In the genomic region with DNA sequence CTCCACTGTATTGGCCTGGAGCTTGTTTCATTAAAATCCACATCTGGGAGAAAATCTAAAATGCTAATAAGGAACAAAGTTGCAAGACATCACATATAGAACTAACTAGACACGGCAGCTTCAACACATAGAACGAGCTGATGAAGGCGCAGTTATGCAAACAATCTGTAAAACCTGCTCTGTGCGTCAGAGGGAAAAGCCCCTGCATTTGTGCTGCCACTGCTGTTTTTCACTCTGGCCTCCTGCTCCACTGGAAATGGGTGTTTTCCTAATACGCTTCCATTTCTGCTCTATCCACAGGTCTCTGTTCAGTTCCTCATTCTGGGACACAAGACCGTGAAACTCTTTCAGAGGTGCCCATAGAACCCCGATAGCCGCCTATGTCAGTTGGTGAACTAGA, we compare ENCODE assay signal across 30 mouse cellular contexts. TPM values are rescaled to one million over a fixed set of nuclear protein-coding genes. Genes with fewer than 3 reads are reported as not detected.
DNase-seq lines count a peak whose midpoint lies in the region; ATAC-seq lines count a peak whose summit lies in the region.
"Had no signal": no experiment of that assay in that cellular context is flagged by ENCODE, and none has a peak within 500 bp of the region (broad histone marks: within the 10 kb centered on the region; RNA-seq: fewer than 3 reads in every experiment).

No protein-coding gene starts in this region.

- H3K36me3 ChIP-seq in heart, embryonic 12.5 days, result no peaks in the 10 kb centered on the region
- H3K36me3 ChIP-seq: embryonic facial prominence, embryonic 15.5 days; forebrain, embryonic 10.5 days; G1E; heart, embryonic 13.5 days; hindbrain, embryonic 15.5 days had no signal

- H3K9me3 ChIP-seq in heart, embryonic 12.5 days (replicated peaks), result no peaks in the 10 kb centered on the region
- H3K9me3 ChIP-seq: embryonic facial prominence, embryonic 15.5 days; forebrain, embryonic 10.5 days; G1E; heart, embryonic 13.5 days; hindbrain, embryonic 15.5 days had no signal

- no peaks in the 10 kb centered on the region for H3K27me3 ChIP-seq in heart, embryonic 12.5 days (replicated peaks)
- H3K27me3 ChIP-seq: embryonic facial prominence, embryonic 15.5 days; heart, embryonic 13.5 days; hindbrain, embryonic 15.5 days; Patski had no signal

- DNase-seq in CD4-positive helper T cell, adult 2 months (ENCODE audit: low read depth, low spot score), result peak; percentile 37
- DNase-seq in frontal cortex, postnatal 36 days (ENCODE audit: low spot score in 2 of 2), result no peak
- no peak for DNase-seq in frontal cortex, postnatal 25 days (ENCODE audit: low spot score in 2 of 2)
- DNase-seq: adrenal gland, adult 2 months; adrenal gland, postnatal 36 days; B cell, adult 2 months; cerebellum, adult 11 months; cerebellum, adult 8-10 months; cerebellum, postnatal 14 days; embryo, embryonic 11 days; gastrocnemius, postnatal 14 days; heart, adult 2 months; heart, postnatal 36 days had no signal

- H3K4me1 ChIP-seq in heart, embryonic 12.5 days (replicated peaks), result peaks cover 18% of the 10 kb centered on the region
- H3K4me1 ChIP-seq: embryonic facial prominence, embryonic 15.5 days; forebrain, embryonic 10.5 days; hindbrain, embryonic 15.5 days had no signal

- no peak overlapping the region for H3K9ac ChIP-seq in heart, embryonic 12.5 days
- H3K9ac ChIP-seq: embryonic facial prominence, embryonic 15.5 days; heart, embryonic 13.5 days; hindbrain, embryonic 15.5 days had no signal

- no peak overlapping the region for H3K27ac ChIP-seq in heart, embryonic 12.5 days (ENCODE audit: poor library complexity, severe bottlenecking)
- H3K27ac ChIP-seq: embryonic facial prominence, embryonic 15.5 days; forebrain, embryonic 10.5 days; heart, adult 2 months; hindbrain, embryonic 15.5 days had no signal

- H3K4me3 ChIP-seq in heart, embryonic 12.5 days, result no peak overlapping the region
- H3K4me3 ChIP-seq: embryonic facial prominence, embryonic 15.5 days; erythroblast, embryonic 14.5 days; forebrain, embryonic 10.5 days; heart, adult 2 months; heart, embryonic 13.5 days; hindbrain, embryonic 15.5 days had no signal

- no peak overlapping the region for H3K4me2 ChIP-seq in heart, embryonic 12.5 days
- H3K4me2 ChIP-seq: embryonic facial prominence, embryonic 15.5 days; heart, embryonic 13.5 days; hindbrain, embryonic 15.5 days had no signal

- ATAC-seq in CD4-positive, CD25-positive, alpha-beta regulatory T cell, adult 4 months, result peak; percentile 64
- peak; percentile 33 for ATAC-seq in activated CD4-positive, CD25-positive, alpha-beta regulatory T cell, adult 4 months
- ATAC-seq in megakaryocyte progenitor cell, adult 5-6 weeks (replicated peaks; ENCODE audit: poor library complexity), result 0 out of 2 replicates have a peak, but pooled peaks have one; percentile 29
- ATAC-seq in heart, embryonic 12.5 days (ENCODE audit: insufficient number of reproducible peaks, low FRiP score), result no peak
- ATAC-seq: forebrain, embryonic 14.5 days; intestine, postnatal 0 days; Patski had no signal

- 78% methylated on average over 8 of the region's 8 CpGs for WGBS in heart, embryonic 12.5 days

RNA-seq across cellular contexts. Expression of a gene that starts 7.7 kb away (rescaled TPM):
- polyA plus RNA-seq in CD4-positive, CD25-positive, alpha-beta regulatory T cell, adult 4 months (2017; shearing (Covaris generic)), result not detected
- polyA plus RNA-seq in activated CD4-positive, CD25-positive, alpha-beta regulatory T cell, adult 4 months (2017; shearing (Covaris generic)), result not detected
- total RNA-seq in megakaryocyte progenitor cell, adult 5-6 weeks (2015), result not detected in 2 replicates
- not detected in 2 replicates for total RNA-seq in megakaryocyte progenitor cell, adult 5-6 weeks (2017)
- 2.5 and 2.6 TPM in 2 replicates for polyA plus RNA-seq in heart, embryonic 12.5 days (2016; fragmentation: Nextera tagmentation; extraction: Ambion mirVana)
- total RNA-seq: common myeloid progenitor, adult 5-6 weeks had no signal
- polyA plus RNA-seq: adrenal gland, adult 2 months; erythroblast, embryonic 14.5 days; G1E; hindbrain, embryonic 15.5 days; intestine, postnatal 0 days had no signal

RNA-seq across cellular contexts. Expression of a gene that starts 20.8 kb away (rescaled TPM):
- polyA plus RNA-seq in CD4-positive, CD25-positive, alpha-beta regulatory T cell, adult 4 months (2017; shearing (Covaris generic)), result not detected
- polyA plus RNA-seq in activated CD4-positive, CD25-positive, alpha-beta regulatory T cell, adult 4 months (2017; shearing (Covaris generic)), result not detected
- total RNA-seq in megakaryocyte progenitor cell, adult 5-6 weeks (2015), result not detected in 2 replicates
- not detected in 2 replicates for total RNA-seq in megakaryocyte progenitor cell, adult 5-6 weeks (2017)
- not detected in 2 replicates for polyA plus RNA-seq in heart, embryonic 12.5 days (2016; fragmentation: Nextera tagmentation; extraction: Ambion mirVana)
- total RNA-seq: adrenal gland, adult 2 months; adrenal gland, postnatal 36 days; common myeloid progenitor, adult 5-6 weeks; gastrocnemius, postnatal 14 days; heart, adult 2 months; heart, postnatal 36 days had no signal
- polyA plus RNA-seq: adrenal gland, adult 2 months; embryonic facial prominence, embryonic 11.5 days; erythroblast, embryonic 14.5 days; forebrain, embryonic 10.5 days; forebrain, embryonic 14.5 days; G1E; heart, adult 2 months; heart, embryonic 13.5 days; heart, postnatal 0 days; hindbrain, embryonic 11.5 days; hindbrain, embryonic 15.5 days had no signal
